Comparison of ENCODE assay signal across 31 mouse cellular contexts in the genomic region with DNA sequence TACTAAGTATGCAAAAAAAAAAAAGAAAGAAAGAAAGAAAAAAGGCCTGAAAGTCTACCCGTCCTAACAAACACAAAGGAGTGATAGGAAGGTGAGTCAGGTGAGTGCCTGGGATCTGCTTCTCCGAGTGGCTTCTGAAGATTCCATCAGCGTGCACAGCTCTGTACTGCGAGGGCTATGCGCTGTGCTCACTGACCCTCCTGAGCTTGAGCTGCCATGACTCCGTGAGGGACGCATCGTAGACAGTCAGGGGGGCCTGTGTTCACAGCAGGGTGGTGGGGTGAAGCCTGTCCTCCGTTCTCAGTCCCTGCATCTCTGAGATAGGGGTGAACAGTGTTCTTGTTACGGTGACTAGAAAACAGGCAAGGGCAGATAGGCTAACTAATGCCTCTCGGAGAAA.
"Had no signal": no experiment of that assay in that cellular context is flagged by ENCODE, and none has a peak within 500 bp of the region (broad histone marks: within the 10 kb centered on the region; RNA-seq: fewer than 3 reads in every experiment).

No protein-coding gene starts in this region.

- H3K4me1 ChIP-seq: limb, embryonic 10.5 days; limb, embryonic 12.5 days; limb, embryonic 13.5 days; limb, embryonic 15.5 days; lung, embryonic 15.5 days; midbrain, embryonic 10.5 days; midbrain, embryonic 12.5 days; midbrain, embryonic 13.5 days; neural tube, embryonic 12.5 days had no signal

- H3K9ac ChIP-seq: limb, embryonic 12.5 days; limb, embryonic 13.5 days; limb, embryonic 15.5 days; liver, embryonic 12.5 days; liver, embryonic 13.5 days; liver, embryonic 14.5 days; liver, embryonic 15.5 days; liver, postnatal 0 days; lung, embryonic 14.5 days; lung, embryonic 15.5 days; midbrain, embryonic 12.5 days; midbrain, embryonic 13.5 days; neural tube, embryonic 12.5 days had no signal

- DNase-seq: left cerebral cortex, postnatal 4 days; liver; liver, embryonic 13.5 days; liver, postnatal 0 days; lung, adult 18-20 months; lung, adult 2 months; lung, embryonic 14.5 days; lung, postnatal 10 days; lung, postnatal 14 days; lung, postnatal 36 days; lung, postnatal 4 days; midbrain, embryonic 14.5 days had no signal

- H3K27me3 ChIP-seq: limb, embryonic 12.5 days; limb, embryonic 13.5 days; limb, embryonic 15.5 days; liver, embryonic 12.5 days; liver, embryonic 13.5 days; liver, embryonic 15.5 days; lung, embryonic 15.5 days; megakaryocyte, embryonic 14.5 days; midbrain, embryonic 12.5 days; midbrain, embryonic 13.5 days; neural tube, embryonic 12.5 days had no signal

- H3K4me3 ChIP-seq: left cerebral cortex, adult 2 months; limb, embryonic 10.5 days; limb, embryonic 12.5 days; limb, embryonic 13.5 days; limb, embryonic 15.5 days; liver, embryonic 12.5 days; liver, embryonic 13.5 days; liver, embryonic 15.5 days; lung, embryonic 15.5 days; megakaryocyte, embryonic 14.5 days; midbrain, embryonic 10.5 days; midbrain, embryonic 12.5 days; midbrain, embryonic 13.5 days; myocyte; neural tube, embryonic 12.5 days had no signal

- H3K4me2 ChIP-seq: limb, embryonic 12.5 days; limb, embryonic 13.5 days; limb, embryonic 15.5 days; liver, embryonic 11.5 days; liver, embryonic 12.5 days; liver, embryonic 13.5 days; liver, embryonic 15.5 days; lung, embryonic 14.5 days; lung, embryonic 15.5 days; midbrain, embryonic 12.5 days; midbrain, embryonic 13.5 days; neural tube, embryonic 12.5 days had no signal

- ATAC-seq: liver, embryonic 12.5 days; liver, postnatal 0 days; lung, postnatal 0 days; midbrain, embryonic 13.5 days; midbrain, embryonic 16.5 days had no signal

- H3K27ac ChIP-seq: left cerebral cortex, adult 2 months; limb, embryonic 10.5 days; limb, embryonic 12.5 days; limb, embryonic 13.5 days; limb, embryonic 15.5 days; liver, embryonic 12.5 days; liver, embryonic 13.5 days; liver, embryonic 14.5 days; liver, embryonic 15.5 days; lung, embryonic 15.5 days; macrophage; midbrain, embryonic 10.5 days; midbrain, embryonic 12.5 days; midbrain, embryonic 13.5 days; neural tube, embryonic 12.5 days had no signal

- H3K9me3 ChIP-seq: limb, embryonic 10.5 days; limb, embryonic 12.5 days; limb, embryonic 13.5 days; limb, embryonic 15.5 days; liver, embryonic 12.5 days; liver, embryonic 13.5 days; liver, embryonic 15.5 days; lung, embryonic 15.5 days; megakaryocyte, embryonic 14.5 days; midbrain, embryonic 10.5 days; midbrain, embryonic 12.5 days; midbrain, embryonic 13.5 days; neural tube, embryonic 12.5 days had no signal
